Mouse (Mus musculus) testis, adult 2 months (tissue): ENCODE data around the gene Ecm1. TPM values are rescaled to one million over a fixed set of nuclear protein-coding genes. Genes with fewer than 3 reads are reported as not detected.

ENCODE experiments used
- H3K27ac ChIP-seq: fragments of 200-500 bp; 2 replicates; pipeline ENCODE4 v1.5.1; 2012; ENCODE audit warnings: low read depth, low read length; ENCODE audit not compliant: control insufficient read depth, insufficient read depth
- H3K27me3 ChIP-seq: fragments of 200-500 bp; 2 replicates; pipeline ENCODE4 v1.6.1; 2012; ENCODE audit warnings: mild to moderate bottlenecking, low read length, moderate library complexity; ENCODE audit not compliant: control insufficient read depth, insufficient read depth
- H3K36me3 ChIP-seq: fragments of 200-500 bp; 2 replicates; pipeline ENCODE4 v1.6.1; 2012; ENCODE audit warnings: mild to moderate bottlenecking, low read length; ENCODE audit not compliant: control insufficient read depth, insufficient read depth
- H3K4me1 ChIP-seq: fragments of 200-500 bp; 2 replicates; pipeline ENCODE4 v1.6.1; 2012; ENCODE audit warnings: low read length; ENCODE audit not compliant: control insufficient read depth, insufficient read depth
- H3K4me3 ChIP-seq: fragments of 200-500 bp; 2 replicates; pipeline ENCODE4 v1.5.1; 2012; ENCODE audit warnings: low read depth, mild to moderate bottlenecking, low read length, moderate library complexity, mixed read lengths; ENCODE audit not compliant: control insufficient read depth
- CTCF ChIP-seq: fragments of 200-500 bp; IDR thresholded peaks from 2 replicates; pipeline ENCODE4 v1.5.1; 2012; ENCODE audit warnings: low read depth, mild to moderate bottlenecking, inconsistent platforms, low read length, moderate library complexity; ENCODE audit not compliant: control insufficient read depth, insufficient read depth, insufficient replicate concordance
- POLR2A ChIP-seq: fragments of 200-500 bp; IDR thresholded peaks from 2 replicates; pipeline ENCODE4 v1.6.1; 2012; ENCODE audit warnings: low read depth, mild to moderate bottlenecking, inconsistent platforms, low read length, moderate library complexity; ENCODE audit not compliant: control insufficient read depth
- polyA plus RNA-seq: library from polyadenylated mRNA; depleted of rRNA; stranded (reverse); fragments of >200 nt; gene quantifications from 2 replicates; pipeline ENCODE4 v1.2.3, GENCODE M21; 2012

The Ecm1 gene
- polyA plus RNA-seq, 1 experiment = 26.7 TPM

GRCm38 (mm10) chr3:95707497-95707896 lies 31.9 kb downstream of the Ecm1 start:
- Histone ChIP-seq H3K27me3 (no peaks in the 10 kb centered on the region), H3K27ac (no peak overlapping the region), H3K4me1 (0 out of 2 replicates have a peak, but pooled peaks cover 2% of the 10 kb centered on the region), H3K4me3 (no peak overlapping the region), H3K36me3 (no peaks in the 10 kb centered on the region)
- TF ChIP-seq CTCF (no peak), POLR2A (no peak)

GRCm38 (mm10) chr3:95706273-95706672 lies 33.1 kb downstream of the Ecm1 start:
- TF ChIP-seq CTCF (no peak), POLR2A (no peak)
- no peak overlapping the region for H3K4me3 ChIP-seq
- no peaks in the 10 kb centered on the region for H3K36me3 ChIP-seq
- H3K27ac ChIP-seq = no peak overlapping the region
- H3K27me3 ChIP-seq = no peaks in the 10 kb centered on the region
- H3K4me1 ChIP-seq = peaks cover 9% of the 10 kb centered on the region

DNA sequence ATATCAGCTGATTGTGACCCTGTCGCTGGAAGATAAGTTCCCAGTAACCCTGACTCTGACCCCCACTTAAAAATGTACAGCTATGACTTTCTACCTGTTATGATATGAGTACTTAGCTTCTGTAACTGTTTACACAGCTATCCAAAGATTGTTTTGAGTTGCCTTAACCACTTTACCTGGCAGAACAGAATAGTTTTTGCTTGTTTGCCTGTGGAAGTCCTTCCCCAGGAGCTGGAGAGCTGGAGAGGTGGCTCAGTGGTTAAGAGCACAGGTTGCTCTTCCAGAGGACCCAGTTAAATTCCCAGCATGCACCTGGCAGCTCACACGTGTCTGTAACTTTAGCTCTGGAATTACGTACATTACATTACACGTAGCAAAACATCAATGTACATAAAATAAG lies 34.8 kb downstream of the Ecm1 start:
- TF ChIP-seq POLR2A = no peak
- TF ChIP-seq CTCF = no peak

GRCm38 (mm10) chr3:95703276-95703675 lies 36.1 kb downstream of the Ecm1 start:
- Histone ChIP-seq H3K27ac (no peak overlapping the region), H3K4me3 (no peak overlapping the region), H3K36me3 (no peaks in the 10 kb centered on the region), H3K4me1 (peaks cover 12% of the 10 kb centered on the region), H3K27me3 (no peaks in the 10 kb centered on the region)
- no peak for TF ChIP-seq CTCF
- no peak for TF ChIP-seq POLR2A

More for the DNA sequence above, 34.8 kb downstream of the Ecm1 start:
- Histone ChIP-seq H3K4me1 (peaks cover 12% of the 10 kb centered on the region), H3K27ac (no peak overlapping the region), H3K4me3 (no peak overlapping the region), H3K36me3 (no peaks in the 10 kb centered on the region), H3K27me3 (no peaks in the 10 kb centered on the region)

DNA sequence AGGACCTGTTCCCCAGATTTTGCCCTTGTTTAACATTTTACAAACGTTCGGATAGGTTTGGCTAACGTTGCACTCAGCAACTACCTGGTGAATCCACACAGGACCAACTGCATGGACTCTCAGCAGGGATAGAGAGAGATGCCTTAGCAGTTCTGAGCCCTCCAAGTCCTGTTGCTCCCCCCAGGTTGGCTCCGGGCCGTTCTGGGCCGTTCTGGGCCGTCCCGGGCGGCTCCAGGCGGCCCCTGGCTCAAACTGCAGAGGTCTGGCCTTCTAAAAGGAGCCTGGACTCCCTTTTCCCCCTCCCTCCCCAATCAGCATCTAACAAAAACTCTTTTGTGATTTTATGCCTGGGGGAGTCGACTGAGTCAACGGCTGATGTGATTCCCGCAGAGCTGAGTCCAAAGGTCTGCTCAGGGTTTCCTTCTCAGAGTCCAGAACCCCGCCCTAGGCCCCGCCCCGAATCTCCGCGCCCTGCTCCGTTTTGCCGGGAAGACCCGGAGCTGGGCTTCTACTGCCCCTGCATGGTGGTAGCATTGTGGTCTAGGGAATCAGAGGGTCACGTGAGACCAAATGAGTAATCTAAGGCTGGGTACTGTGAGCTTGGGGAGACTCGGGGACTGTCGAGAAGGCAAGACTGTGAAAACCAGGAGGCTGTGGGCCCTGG lies 37.4 kb downstream of the Ecm1 start:
- H3K36me3 ChIP-seq = no peaks in the 10 kb centered on the region
- H3K4me1 ChIP-seq = peaks cover 12% of the 10 kb centered on the region
- H3K27me3 ChIP-seq = no peaks in the 10 kb centered on the region
- peak overlapping the region; percentile 32; the same call in 1 of the 2 replicates for H3K27ac ChIP-seq
- TF ChIP-seq CTCF (no peak), POLR2A (no peak)
- peak overlapping the region; percentile 75 for H3K4me3 ChIP-seq

DNA sequence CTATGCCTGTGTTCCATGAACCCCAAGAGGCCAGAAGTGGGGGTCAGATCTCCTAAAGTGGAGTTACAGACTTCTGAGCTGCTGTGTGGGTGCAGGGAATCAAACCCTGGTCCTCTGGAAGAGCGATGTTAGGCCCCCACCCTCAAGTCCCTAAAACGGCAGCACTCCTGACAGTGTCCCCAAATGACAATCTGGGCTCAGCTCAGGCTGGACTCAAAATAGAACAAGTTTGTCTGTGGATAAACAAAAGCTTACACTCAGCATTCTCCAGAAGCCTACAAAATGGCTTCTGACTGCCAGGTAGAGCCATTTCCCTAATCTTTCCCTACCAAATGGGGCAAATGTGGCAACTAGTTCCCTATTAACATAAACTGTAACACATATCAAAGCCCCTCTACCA lies 38.3 kb downstream of the Ecm1 start:
- TF ChIP-seq CTCF = no peak
- TF ChIP-seq POLR2A = no peak
- H3K4me1 ChIP-seq = peaks cover 12% of the 10 kb centered on the region
- H3K36me3 ChIP-seq = no peaks in the 10 kb centered on the region
- no peak overlapping the region for H3K27ac ChIP-seq
- H3K4me3 ChIP-seq = no peak overlapping the region
- H3K27me3 ChIP-seq = no peaks in the 10 kb centered on the region

GRCm38 (mm10) chr3:95700233-95700681 lies 39.1 kb downstream of the Ecm1 start:
- Histone ChIP-seq H3K27ac (0 out of 2 replicates have a peak overlapping the region, but pooled peaks have one; percentile 9), H3K27me3 (no peaks in the 10 kb centered on the region), H3K4me1 (peaks cover 12% of the 10 kb centered on the region), H3K36me3 (no peaks in the 10 kb centered on the region), H3K4me3 (no peak overlapping the region)
- TF ChIP-seq POLR2A = no peak
- no peak for TF ChIP-seq CTCF

DNA sequence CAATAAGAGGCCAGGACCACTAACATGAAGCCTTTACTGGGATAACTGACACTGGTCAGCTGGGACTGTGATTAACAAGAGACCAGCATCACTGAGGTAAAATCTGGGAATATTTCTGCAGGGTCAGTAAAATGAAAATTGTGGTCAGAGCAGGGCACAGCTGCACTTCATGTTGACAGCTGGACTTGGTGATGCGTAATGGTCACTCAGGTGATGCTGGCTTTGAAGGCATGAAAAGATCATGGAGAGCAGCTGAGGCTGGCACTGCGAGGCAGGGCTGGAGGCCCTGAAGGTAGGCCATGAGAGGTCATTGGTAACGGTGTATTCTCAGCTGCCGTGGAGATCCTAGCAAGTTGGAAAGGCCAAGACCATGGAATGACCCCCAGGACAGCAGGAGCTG lies 41.1 kb downstream of the Ecm1 start:
- TF ChIP-seq POLR2A (no peak), CTCF (no peak)
- Histone ChIP-seq H3K27ac (no peak overlapping the region), H3K27me3 (no peaks in the 10 kb centered on the region), H3K4me1 (peaks cover 13% of the 10 kb centered on the region), H3K36me3 (no peaks in the 10 kb centered on the region), H3K4me3 (no peak overlapping the region)
